Mouse (Mus musculus) stomach, embryonic 16.5 days (tissue): ENCODE results near the gene Nktr. TPM values are rescaled to one million over a fixed set of nuclear protein-coding genes. Genes with fewer than 3 reads are reported as not detected.

Experiments
- ATAC-seq: fragments of 200-750 bp; cut with Nextera tagmentation; 2 replicates; pipeline ENCODE4 v1.8.0; 2017; ENCODE audit warnings: moderate number of reproducible peaks, moderate TSS enrichment; ENCODE audit not compliant: insufficient read depth, low FRiP score
- H3K27ac ChIP-seq: fragments of 300-500 bp; sonication (generic); 2 replicates; pipeline ENCODE4 v1.5.1; 2014; ENCODE audit warnings: low read length
- H3K27me3 ChIP-seq: fragments of 300-500 bp; sonication (generic); 2 replicates; pipeline ENCODE4 v1.6.1; 2014; ENCODE audit warnings: low read length, control low read depth, mixed read lengths; ENCODE audit not compliant: control insufficient read depth, insufficient read depth
- H3K36me3 ChIP-seq: fragments of 300-500 bp; sonication (generic); 2 replicates; pipeline ENCODE4 v1.6.1; 2014; ENCODE audit warnings: low read length; ENCODE audit not compliant: control insufficient read depth, insufficient read depth
- H3K4me1 ChIP-seq: fragments of 300-500 bp; sonication (generic); 2 replicates; pipeline ENCODE4 v1.6.1; 2014; ENCODE audit warnings: low read length, control low read depth, mixed read lengths; ENCODE audit not compliant: control insufficient read depth, insufficient read depth
- H3K4me2 ChIP-seq: fragments of 300-500 bp; sonication (generic); 2 replicates; pipeline ENCODE4 v1.6.1; 2014; ENCODE audit warnings: low read depth, low read length, mixed read lengths
- H3K4me3 ChIP-seq: fragments of 300-500 bp; sonication (generic); replicated peaks from 2 replicates; pipeline ENCODE4 v1.5.1; 2014; ENCODE audit warnings: mild to moderate bottlenecking, low read length
- H3K9ac ChIP-seq: fragments of 300-500 bp; sonication (generic); 2 replicates; pipeline ENCODE4 v1.6.1; 2014; ENCODE audit warnings: low read length
- H3K9me3 ChIP-seq: fragments of 300-500 bp; sonication (generic); replicated peaks from 2 replicates; pipeline ENCODE4 v1.6.1; 2016; ENCODE audit warnings: low read length, control low read depth; ENCODE audit not compliant: control insufficient read depth
- WGBS: fragments of 180-500 bp; shearing (Covaris S2); extraction: QIAGEN DNeasy Blood & Tissue Kit; methylation state at CpG from one replicate; pipeline ENCODE4 v1.1.7; 2014; 5-methylcytosine and 5-hydroxymethylcytosine counted together
- polyA plus RNA-seq: library from polyadenylated mRNA; unstranded; fragments of >200 nt; fragmentation: Nextera tagmentation; extraction: Ambion mirVana; gene quantifications from 2 replicates; pipeline ENCODE4 v1.2.1, GENCODE M21; 2015

The Nktr gene
- polyA plus RNA-seq, 1 experiment from 2014 or later, result 55.6 TPM

GRCm38 (mm10) chr9:121765166-121765855, 46.3 kb downstream of the Nktr start:
- ATAC-seq, result no peak
- no peak overlapping the region for H3K9ac ChIP-seq
- no peak overlapping the region for H3K4me3 ChIP-seq
- no peaks in the 10 kb centered on the region for H3K27me3 ChIP-seq
- no peaks in the 10 kb centered on the region for H3K9me3 ChIP-seq
- H3K4me1 ChIP-seq, result peaks cover 11% of the 10 kb centered on the region
- H3K27ac ChIP-seq, result no peak overlapping the region
- H3K4me2 ChIP-seq, result no peak overlapping the region
- H3K36me3 ChIP-seq, result peaks cover 18% of the 10 kb centered on the region
- 85% methylated on average over 16 of the region's 16 CpGs for WGBS

GRCm38 (mm10) chr9:121772412-121772811, 53.4 kb downstream of the Nktr start:
- H3K4me1 ChIP-seq, result no peaks in the 10 kb centered on the region; the same call in 1 of the 2 replicates
- no peak overlapping the region for H3K4me3 ChIP-seq
- no peak for ATAC-seq
- no peaks in the 10 kb centered on the region for H3K9me3 ChIP-seq
- no peak overlapping the region for H3K4me2 ChIP-seq
- H3K27ac ChIP-seq, result no peak overlapping the region
- WGBS, result 61% methylated on average over 5 of the region's 5 CpGs
- H3K27me3 ChIP-seq, result peaks cover 17% of the 10 kb centered on the region
- no peak overlapping the region for H3K9ac ChIP-seq
- H3K36me3 ChIP-seq, result peaks cover 3% of the 10 kb centered on the region; the same call in 1 of the 2 replicates

- 77% methylated on average over 10 of the region's 10 CpGs for WGBS
- H3K27ac ChIP-seq, result no peak overlapping the region
- H3K36me3 ChIP-seq, result no peaks in the 10 kb centered on the region
- H3K9ac ChIP-seq, result no peak overlapping the region
- H3K27me3 ChIP-seq, result peaks cover 34% of the 10 kb centered on the region
- ATAC-seq, result no peak
- H3K4me2 ChIP-seq, result no peak overlapping the region
- no peaks in the 10 kb centered on the region for H3K9me3 ChIP-seq
- peaks cover 6% of the 10 kb centered on the region; the same call in 1 of the 2 replicates for H3K4me1 ChIP-seq
- H3K4me3 ChIP-seq, result no peak overlapping the region
Measured at GRCm38 (mm10) chr9:121775951-121776350, 57.0 kb downstream of the Nktr start.

GRCm38 (mm10) chr9:121776511-121776910, 57.5 kb downstream of the Nktr start:
- H3K4me3 ChIP-seq, result no peak overlapping the region
- no peaks in the 10 kb centered on the region for H3K9me3 ChIP-seq
- no peak for ATAC-seq
- WGBS, result 79% methylated on average over 7 of the region's 7 CpGs
- H3K4me2 ChIP-seq, result no peak overlapping the region
- H3K9ac ChIP-seq, result no peak overlapping the region
- H3K27me3 ChIP-seq, result peaks cover 34% of the 10 kb centered on the region
- no peak overlapping the region for H3K27ac ChIP-seq
- H3K36me3 ChIP-seq, result no peaks in the 10 kb centered on the region
- H3K4me1 ChIP-seq, result peaks cover 6% of the 10 kb centered on the region; the same call in 1 of the 2 replicates

GRCm38 (mm10) chr9:121777484-121778065, 58.6 kb downstream of the Nktr start, which contains the start of gene Klhl40:
Klhl40 (plus strand) TSS chr9:121777607.
- ATAC-seq, result 0 out of 2 replicates have a peak, but pooled peaks have one; percentile 23
- peak within 1 kb of the TSS; percentile 61 for H3K4me2 ChIP-seq
- peaks cover 34% of the 10 kb centered on the region for H3K27me3 ChIP-seq
- H3K4me3 ChIP-seq, result peak within 1 kb of the TSS; percentile 36
- peaks cover 6% of the 10 kb centered on the region; the same call in 1 of the 2 replicates for H3K4me1 ChIP-seq
- H3K36me3 ChIP-seq, result no peaks in the 10 kb centered on the region
- H3K9ac ChIP-seq, result peak within 1 kb of the TSS; percentile 40; the same call in 1 of the 2 replicates
- WGBS, result 16% methylated on average over 30 of the region's 30 CpGs
- H3K9me3 ChIP-seq, result no peaks in the 10 kb centered on the region
- no peak within 1 kb of the TSS for H3K27ac ChIP-seq

- Histone ChIP-seq H3K4me1 (peaks cover 6% of the 10 kb centered on the region; the same call in 1 of the 2 replicates), H3K9me3 (no peaks in the 10 kb centered on the region), H3K4me2 (peak overlapping the region; percentile 61), H3K4me3 (peak overlapping the region; percentile 36), H3K9ac (peak overlapping the region; percentile 40; the same call in 1 of the 2 replicates), H3K27ac (no peak overlapping the region), H3K27me3 (peaks cover 34% of the 10 kb centered on the region), H3K36me3 (no peaks in the 10 kb centered on the region)
- no peak for ATAC-seq
- WGBS, result 9% methylated on average over 54 of the region's 54 CpGs
Measured at GRCm38 (mm10) chr9:121778066-121778624, 59.2 kb downstream of the Nktr start.

- Histone ChIP-seq H3K4me1 (no peaks in the 10 kb centered on the region), H3K4me3 (no peak overlapping the region), H3K27me3 (no peaks in the 10 kb centered on the region; the same call in 1 of the 2 replicates), H3K4me2 (no peak overlapping the region), H3K27ac (no peak overlapping the region), H3K9me3 (no peaks in the 10 kb centered on the region), H3K9ac (no peak overlapping the region), H3K36me3 (no peaks in the 10 kb centered on the region)
- ATAC-seq, result no peak
- 80% methylated on average over 12 of the region's 12 CpGs for WGBS
Measured at GRCm38 (mm10) chr9:121784801-121785200, 65.8 kb downstream of the Nktr start.

- WGBS, result 85% methylated on average over 8 of the region's 8 CpGs
- no peaks in the 10 kb centered on the region for H3K4me1 ChIP-seq
- no peak for ATAC-seq
- H3K9me3 ChIP-seq, result no peaks in the 10 kb centered on the region
- no peak overlapping the region for H3K9ac ChIP-seq
- no peak overlapping the region for H3K4me3 ChIP-seq
- H3K27me3 ChIP-seq, result no peaks in the 10 kb centered on the region; the same call in 1 of the 2 replicates
- no peak overlapping the region for H3K27ac ChIP-seq
- no peak overlapping the region for H3K4me2 ChIP-seq
- no peaks in the 10 kb centered on the region for H3K36me3 ChIP-seq
Measured at GRCm38 (mm10) chr9:121785261-121785660, 66.3 kb downstream of the Nktr start.

GRCm38 (mm10) chr9:121786359-121786758, 67.4 kb downstream of the Nktr start:
- Histone ChIP-seq H3K36me3 (no peaks in the 10 kb centered on the region), H3K9ac (no peak overlapping the region), H3K4me3 (no peak overlapping the region), H3K9me3 (no peaks in the 10 kb centered on the region), H3K27me3 (no peaks in the 10 kb centered on the region), H3K27ac (no peak overlapping the region), H3K4me2 (no peak overlapping the region), H3K4me1 (no peaks in the 10 kb centered on the region)
- no peak for ATAC-seq
- 72% methylated on average over 2 of the region's 2 CpGs for WGBS
